Mouse (Mus musculus): ENCODE data around the gene Amigo2.
A peak's percentile ranks its signal among the peaks of the same experiment; 100 is the strongest.
"Not testable (repeated sequence)": the region's sequence is repeated elsewhere in the genome, so short reads cannot be mapped to it uniquely, and the experiment has no call there.

Amigo2 gene

GRCm38 (mm10) chr15:97223431-97223830, 23.7 kb downstream of the Amigo2 start:
- DNase-seq (ENCODE audit: low read depth, low spot score): no peak

- no peak for DNase-seq (ENCODE audit: low read depth, low spot score)
Observed at GRCm38 (mm10) chr15:97216843-97217242, 30.2 kb downstream of the Amigo2 start.

DNA sequence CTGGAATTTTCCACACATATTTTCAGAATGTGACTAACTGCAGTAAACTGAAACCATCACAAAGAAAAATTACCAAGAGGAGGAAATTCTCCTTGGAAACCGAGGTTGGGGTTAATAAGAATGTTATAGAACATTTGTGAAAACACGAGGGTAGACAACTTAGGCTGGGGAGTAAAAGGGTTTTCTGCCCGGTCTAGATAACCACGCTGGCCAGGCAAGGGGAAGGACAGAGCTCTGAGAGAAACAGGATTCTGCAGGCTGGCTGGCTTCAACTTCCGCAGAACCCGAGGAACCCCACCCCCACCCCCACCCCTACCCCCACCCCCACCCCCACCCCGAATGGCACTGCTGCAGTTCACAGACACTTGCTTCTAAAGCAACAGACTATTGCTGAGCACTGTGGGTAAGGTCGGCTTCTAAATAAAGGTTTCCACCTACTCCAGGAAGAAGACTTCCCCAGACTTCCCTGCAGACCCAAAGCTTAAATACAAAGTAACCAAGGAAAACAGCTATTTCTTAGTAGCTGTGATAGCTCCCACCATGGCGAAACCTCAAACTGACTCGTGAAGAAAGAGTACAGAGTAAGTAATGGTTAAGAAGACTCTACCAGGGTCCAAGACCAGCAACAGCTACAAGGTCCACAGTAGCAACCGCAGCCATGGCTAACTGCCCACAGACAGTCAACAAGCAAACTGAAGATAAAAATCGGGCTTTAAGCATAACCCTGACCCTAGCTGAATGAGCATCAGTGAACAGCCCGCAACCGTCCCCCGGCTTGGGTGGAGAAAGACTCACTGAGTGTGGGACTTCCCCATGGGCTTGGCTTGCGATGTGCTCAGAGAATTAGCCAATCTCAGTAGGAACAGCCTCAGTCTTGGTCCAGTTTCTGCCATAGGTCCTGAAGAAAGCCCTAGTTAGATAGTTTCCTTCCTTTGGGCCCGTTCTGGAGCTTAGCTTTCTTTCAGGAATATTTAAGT, 34.3 kb downstream of the Amigo2 start:
- no peak for DNase-seq (ENCODE audit: low read depth, low spot score)

DNA sequence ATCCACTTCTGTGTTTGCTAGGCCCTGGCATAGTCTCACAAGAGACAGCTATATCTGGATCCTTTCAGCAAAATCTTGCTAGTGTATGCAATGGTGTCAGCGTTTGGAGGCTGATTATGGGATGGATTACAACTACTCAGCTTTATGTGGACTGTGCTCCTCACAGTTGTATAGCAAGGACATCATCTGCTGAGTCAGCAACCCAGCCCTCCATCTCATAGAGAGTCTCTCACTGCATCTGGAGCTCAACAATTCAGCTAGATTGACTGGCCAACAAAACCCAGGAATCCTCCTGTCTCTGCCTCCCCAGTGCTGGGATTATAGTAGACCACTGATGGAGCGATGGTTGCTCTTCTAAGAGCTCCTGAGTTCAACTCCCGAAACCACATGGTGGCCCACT, 37.3 kb downstream of the Amigo2 start:
- not testable (repeated sequence) for DNase-seq (ENCODE audit: low read depth, low spot score)

DNA sequence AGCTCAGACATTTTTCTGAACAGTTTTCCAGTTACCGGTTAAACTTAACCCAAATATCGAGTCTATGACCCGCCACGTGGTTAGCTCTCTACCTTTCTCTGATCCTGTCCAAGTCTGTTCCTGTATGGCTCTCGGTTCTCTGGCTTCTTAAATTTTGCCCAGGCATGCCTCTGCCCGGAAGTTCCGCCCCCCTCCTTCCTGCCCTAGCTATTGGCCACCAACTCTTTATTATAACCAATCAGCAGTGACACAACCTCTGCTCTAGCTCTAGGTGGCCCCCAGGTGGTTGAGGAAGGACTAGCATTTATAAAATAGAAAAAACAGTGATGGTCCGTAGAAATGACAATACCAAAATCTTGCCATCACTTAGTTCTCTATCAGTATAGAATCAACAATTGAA, 40.6 kb downstream of the Amigo2 start:
- no peak for DNase-seq (ENCODE audit: low read depth, low spot score)

GRCm38 (mm10) chr15:97205776-97206175, 41.3 kb downstream of the Amigo2 start:
- DNase-seq (ENCODE audit: low read depth, low spot score): no peak

- no peak for DNase-seq (ENCODE audit: low read depth, low spot score)
Observed at GRCm38 (mm10) chr15:97204889-97205288, 42.2 kb downstream of the Amigo2 start.

- DNase-seq (ENCODE audit: low read depth, low spot score): no peak
Observed at GRCm38 (mm10) chr15:97196644-97197043, 50.4 kb downstream of the Amigo2 start.

- peak; percentile 21 for DNase-seq (ENCODE audit: low read depth, low spot score)
Observed at GRCm38 (mm10) chr15:97195628-97196027, 51.5 kb downstream of the Amigo2 start.

Measured in skeletal muscle tissue, adult 2 months (tissue).